Mouse (Mus musculus) erythroblast, embryonic 14.5 days (primary cell): ENCODE results near the gene Eps15. TPM values are rescaled to one million over a fixed set of nuclear protein-coding genes. Genes with fewer than 3 reads are reported as not detected.

ENCODE experiments used
- H3K27me3 ChIP-seq: 2 replicates; pipeline ENCODE4 v1.6.1; 2012; ENCODE audit warnings: inconsistent platforms; ENCODE audit not compliant: control insufficient read depth
- H3K36me3 ChIP-seq: 2 replicates; pipeline ENCODE4 v1.6.1; 2012; ENCODE audit warnings: mild to moderate bottlenecking, inconsistent platforms; ENCODE audit not compliant: control insufficient read depth
- H3K4me1 ChIP-seq: 2 replicates; pipeline ENCODE4 v1.6.1; 2012; ENCODE audit warnings: inconsistent platforms; ENCODE audit not compliant: control insufficient read depth
- H3K4me3 ChIP-seq: replicated peaks from 2 replicates; pipeline ENCODE3; 2012; ENCODE audit warnings: moderate library complexity, mild to moderate bottlenecking, inconsistent platforms
- H3K9me3 ChIP-seq: 2 replicates; pipeline ENCODE4 v1.6.1; 2012; ENCODE audit warnings: low read length, inconsistent platforms, mixed read lengths; ENCODE audit not compliant: control insufficient read depth
- GATA1 ChIP-seq: IDR thresholded peaks from 2 replicates; pipeline ENCODE4 v1.6.1; 2012; ENCODE audit warnings: low read length, inconsistent platforms, mixed read lengths
- TAL1 ChIP-seq: IDR thresholded peaks from 3 replicates; pipeline ENCODE4 v1.6.1; 2012; ENCODE audit warnings: low read length, inconsistent platforms, mixed read lengths
- polyA plus RNA-seq: library from polyadenylated mRNA; stranded (reverse); fragments of >175 nt; gene quantifications from 2 replicates; pipeline ENCODE4 v1.2.3, GENCODE M21; 2012

Gene Eps15
- polyA plus RNA-seq, 1 experiment, result 1.2 TPM

DNA sequence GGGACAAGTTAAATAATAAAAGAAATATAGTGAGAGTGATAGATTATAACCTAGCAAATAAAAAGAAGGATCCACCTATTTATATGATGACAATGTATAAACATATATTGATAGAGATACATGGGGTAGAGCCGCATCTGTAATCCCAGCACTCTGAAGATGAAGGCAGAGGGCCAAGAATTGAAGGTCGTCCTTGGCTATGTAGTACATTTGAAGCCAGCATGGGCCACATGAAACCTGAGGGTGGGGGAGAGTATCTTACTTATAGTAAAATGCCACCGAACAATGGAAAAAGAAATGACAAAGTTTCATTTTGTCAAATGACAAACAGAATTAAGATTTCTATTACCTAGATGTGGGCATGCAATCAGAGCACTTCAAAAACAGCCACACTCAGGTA is 14.0 kb upstream of the Eps15 start:
- Histone ChIP-seq H3K4me3 (no peak overlapping the region), H3K36me3 (no peaks in the 10 kb centered on the region), H3K27me3 (no peaks in the 10 kb centered on the region), H3K9me3 (no peaks in the 10 kb centered on the region), H3K4me1 (no peaks in the 10 kb centered on the region; the same call in 1 of the 2 replicates)
- TF ChIP-seq TAL1 (no peak), GATA1 (no peak)

- no peaks in the 10 kb centered on the region for H3K27me3 ChIP-seq
- no peak overlapping the region for H3K4me3 ChIP-seq
- no peaks in the 10 kb centered on the region; the same call in 1 of the 2 replicates for H3K4me1 ChIP-seq
- H3K36me3 ChIP-seq, result no peaks in the 10 kb centered on the region
- TF ChIP-seq GATA1 (no peak), TAL1 (no peak)
- no peaks in the 10 kb centered on the region for H3K9me3 ChIP-seq
Observed at GRCm38 (mm10) chr4:109266744-109267143, 13.3 kb upstream of the Eps15 start.

GRCm38 (mm10) chr4:109267452-109267851 is 12.6 kb upstream of the Eps15 start:
- Histone ChIP-seq H3K36me3 (no peaks in the 10 kb centered on the region), H3K27me3 (no peaks in the 10 kb centered on the region), H3K9me3 (no peaks in the 10 kb centered on the region), H3K4me1 (no peaks in the 10 kb centered on the region; the same call in 1 of the 2 replicates), H3K4me3 (no peak overlapping the region)
- TF ChIP-seq TAL1 (no peak), GATA1 (no peak)

- no peaks in the 10 kb centered on the region for H3K27me3 ChIP-seq
- H3K4me1 ChIP-seq, result no peaks in the 10 kb centered on the region; the same call in 1 of the 2 replicates
- no peak for TF ChIP-seq TAL1
- TF ChIP-seq GATA1, result no peak
- no peaks in the 10 kb centered on the region for H3K36me3 ChIP-seq
- no peaks in the 10 kb centered on the region for H3K9me3 ChIP-seq
- no peak overlapping the region for H3K4me3 ChIP-seq
Observed at GRCm38 (mm10) chr4:109268903-109269302, 11.2 kb upstream of the Eps15 start.

- Histone ChIP-seq H3K4me3 (no peak overlapping the region), H3K36me3 (no peaks in the 10 kb centered on the region), H3K9me3 (no peaks in the 10 kb centered on the region), H3K4me1 (no peaks in the 10 kb centered on the region; the same call in 1 of the 2 replicates), H3K27me3 (no peaks in the 10 kb centered on the region)
- no peak for TF ChIP-seq GATA1
Observed at GRCm38 (mm10) chr4:109271803-109272202, 8.3 kb upstream of the Eps15 start.

- Histone ChIP-seq H3K9me3 (no peaks in the 10 kb centered on the region), H3K4me1 (no peaks in the 10 kb centered on the region), H3K27me3 (no peaks in the 10 kb centered on the region), H3K36me3 (no peaks in the 10 kb centered on the region), H3K4me3 (no peak overlapping the region)
- TF ChIP-seq TAL1, result no peak
- TF ChIP-seq GATA1, result no peak
Observed at GRCm38 (mm10) chr4:109273586-109274240, 6.4 kb upstream of the Eps15 start.

DNA sequence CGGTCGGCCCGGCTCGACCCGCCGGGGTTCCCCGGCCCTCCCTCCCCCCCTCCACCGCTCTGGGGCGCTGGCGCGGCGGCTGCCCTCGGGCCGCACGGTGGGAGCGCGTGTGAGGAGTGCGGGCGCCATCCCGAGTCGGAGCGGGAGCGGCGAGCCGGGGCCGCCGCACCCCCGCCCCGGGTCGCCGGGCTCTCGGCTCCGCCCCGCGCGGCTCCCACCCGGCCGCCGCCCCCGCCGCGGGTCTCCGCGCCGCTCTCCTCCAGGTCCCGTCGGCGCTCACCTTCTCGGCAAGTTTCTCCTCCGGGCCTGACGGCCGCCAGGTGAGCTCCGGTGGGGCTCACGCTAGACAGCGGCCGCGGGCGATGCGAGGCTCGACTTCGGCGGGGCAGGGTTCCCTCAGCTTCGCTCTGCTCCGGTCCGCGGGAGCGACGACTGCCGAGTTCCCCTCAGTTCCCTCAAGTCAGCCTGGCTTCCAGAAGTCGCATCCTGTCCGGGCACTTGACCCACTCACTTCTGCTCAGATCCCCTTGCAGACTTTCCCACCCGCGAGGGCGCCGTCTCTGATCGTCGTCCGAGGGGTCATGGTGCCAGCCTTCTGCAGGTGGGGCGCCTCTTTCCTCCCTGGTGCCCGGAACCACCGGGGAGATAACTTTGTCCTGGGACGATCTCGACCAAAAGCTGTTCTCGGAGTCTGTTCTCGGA is 542 bp downstream of the Eps15 start:
- Histone ChIP-seq H3K4me3 (peak overlapping the region; percentile 88), H3K36me3 (peaks cover 28% of the 10 kb centered on the region), H3K27me3 (no peaks in the 10 kb centered on the region), H3K9me3 (no peaks in the 10 kb centered on the region), H3K4me1 (peaks cover 50% of the 10 kb centered on the region)
- TF ChIP-seq GATA1 (no peak), TAL1 (no peak)

DNA sequence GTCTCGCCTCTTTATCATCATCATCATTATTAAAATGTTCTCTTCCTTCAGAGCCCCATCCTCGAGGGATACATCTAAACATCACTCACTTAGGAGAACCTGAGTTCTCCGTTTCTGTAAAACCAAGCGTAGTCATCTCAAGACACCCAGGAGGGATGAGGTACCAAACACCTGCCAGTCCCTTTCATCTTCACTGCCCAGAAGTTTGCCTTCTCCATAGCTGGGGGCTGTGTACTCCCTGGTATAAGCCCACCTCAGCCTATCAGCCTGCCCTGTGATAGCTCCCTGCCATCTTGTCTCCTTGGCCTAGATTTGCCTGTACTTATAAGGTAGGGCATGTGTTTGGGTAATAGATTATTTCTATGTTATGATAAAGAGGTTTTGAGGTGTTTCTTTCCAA is 1.1 kb downstream of the Eps15 start:
- H3K27me3 ChIP-seq, result no peaks in the 10 kb centered on the region
- peak overlapping the region; percentile 88 for H3K4me3 ChIP-seq
- no peaks in the 10 kb centered on the region for H3K9me3 ChIP-seq
- H3K4me1 ChIP-seq, result peaks cover 50% of the 10 kb centered on the region
- TF ChIP-seq TAL1, result no peak
- no peak for TF ChIP-seq GATA1
- H3K36me3 ChIP-seq, result peaks cover 31% of the 10 kb centered on the region

DNA sequence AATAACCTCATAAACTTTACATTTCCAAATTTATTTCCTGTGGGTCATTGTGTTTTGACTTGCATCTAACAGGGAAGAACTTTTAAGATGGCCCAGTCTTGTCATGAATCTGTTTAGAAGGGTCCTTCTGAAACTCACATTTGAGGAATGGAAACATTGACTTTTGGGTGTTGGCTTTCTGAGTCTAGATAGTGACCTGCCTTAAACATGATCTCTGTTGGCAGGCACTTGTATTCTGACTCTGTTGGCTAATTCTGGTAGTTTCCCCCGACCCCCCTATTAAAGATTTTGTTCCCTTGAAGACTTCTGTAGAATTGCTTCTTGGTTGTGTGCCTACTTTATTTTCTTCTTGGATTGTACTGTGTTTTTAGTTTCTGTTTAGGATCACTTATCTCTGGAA is 1.9 kb downstream of the Eps15 start:
- Histone ChIP-seq H3K4me3 (peak overlapping the region; percentile 88), H3K9me3 (no peaks in the 10 kb centered on the region), H3K27me3 (no peaks in the 10 kb centered on the region), H3K36me3 (peaks cover 31% of the 10 kb centered on the region), H3K4me1 (peaks cover 50% of the 10 kb centered on the region)
- TF ChIP-seq GATA1 (no peak), TAL1 (no peak)

DNA sequence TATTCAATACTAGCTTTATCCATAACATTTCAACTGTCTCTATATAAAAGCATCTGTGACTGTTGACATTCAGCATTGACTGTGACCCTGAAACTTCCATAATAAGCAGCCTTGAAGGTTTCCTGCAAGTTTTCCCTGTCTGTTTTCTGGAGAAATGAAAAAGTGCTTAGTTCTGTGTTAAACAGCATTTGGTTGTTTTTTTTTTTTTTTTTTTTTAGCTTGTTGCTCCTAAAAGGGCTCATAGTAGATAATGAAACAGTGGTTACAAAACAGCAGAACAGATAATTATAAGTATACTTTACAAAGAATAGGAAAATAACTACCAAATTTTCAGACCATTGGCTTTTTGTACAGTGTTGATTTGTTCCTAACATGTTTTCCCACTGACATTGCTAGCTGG is 14.6 kb downstream of the Eps15 start:
- H3K36me3 ChIP-seq, result peaks cover 26% of the 10 kb centered on the region
- no peak overlapping the region for H3K4me3 ChIP-seq
- H3K9me3 ChIP-seq, result no peaks in the 10 kb centered on the region
- TF ChIP-seq GATA1 (no peak), TAL1 (no peak)
- no peaks in the 10 kb centered on the region for H3K27me3 ChIP-seq
- peaks cover 11% of the 10 kb centered on the region for H3K4me1 ChIP-seq
